25 mouse cellular contexts compared by ENCODE assay signal in the genomic region with DNA sequence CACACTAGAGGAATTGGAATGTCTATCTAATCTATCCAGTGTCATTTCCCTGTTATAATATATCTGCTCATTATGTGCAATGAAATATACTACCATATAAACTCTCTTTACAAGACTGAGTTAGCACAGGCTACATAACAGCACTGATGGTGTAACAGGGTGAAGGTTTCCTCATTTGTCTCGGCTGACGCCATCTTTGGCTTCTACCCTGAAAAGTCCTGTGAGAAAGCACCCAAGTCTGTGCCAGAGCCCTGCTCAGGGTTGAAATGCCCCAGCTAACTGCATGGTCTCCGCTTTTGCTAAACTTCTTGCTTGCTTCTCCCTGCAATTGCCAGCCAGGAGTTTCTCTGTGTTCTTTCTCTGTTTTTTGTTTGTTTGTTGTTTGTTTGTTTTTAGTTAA.
"Had no signal": no experiment of that assay in that cellular context is flagged by ENCODE, and none has a peak within 500 bp of the region (broad histone marks: within the 10 kb centered on the region; RNA-seq: fewer than 3 reads in every experiment).

No protein-coding gene starts in this region.

- H3K36me3 ChIP-seq: heart, embryonic 13.5 days; heart, embryonic 15.5 days; hindbrain, embryonic 13.5 days; hindbrain, embryonic 15.5 days; limb, embryonic 10.5 days; limb, embryonic 12.5 days; liver, embryonic 13.5 days had no signal

- H3K4me2 ChIP-seq: heart, embryonic 11.5 days; heart, embryonic 13.5 days; heart, embryonic 15.5 days; hindbrain, embryonic 13.5 days; hindbrain, embryonic 15.5 days; limb, embryonic 12.5 days; liver, embryonic 11.5 days; liver, embryonic 13.5 days had no signal

- H3K9ac ChIP-seq: heart, embryonic 13.5 days; heart, embryonic 15.5 days; hindbrain, embryonic 13.5 days; hindbrain, embryonic 15.5 days; limb, embryonic 12.5 days; liver, embryonic 13.5 days had no signal

- ATAC-seq: hindbrain, postnatal 0 days; intestine, embryonic 16.5 days had no signal

- DNase-seq: gastrocnemius, postnatal 14 days; gastrocnemius, postnatal 36 days; heart, adult 11 months; heart, adult 2 months; heart, postnatal 14 days; heart, postnatal 36 days; kidney, adult 18-20 months; kidney, adult 8-10 months; kidney, postnatal 10 days; kidney, postnatal 25 days; kidney, postnatal 4 days; liver; liver, embryonic 13.5 days had no signal

- H3K4me3 ChIP-seq: heart, adult 2 months; heart, embryonic 13.5 days; heart, embryonic 15.5 days; hindbrain, embryonic 13.5 days; hindbrain, embryonic 15.5 days; layer of hippocampus, adult 2 months; left cerebral cortex, adult 2 months; limb, embryonic 10.5 days; limb, embryonic 12.5 days; liver, embryonic 13.5 days had no signal

- H3K27ac ChIP-seq: heart, adult 2 months; heart, embryonic 13.5 days; heart, embryonic 15.5 days; hindbrain, embryonic 13.5 days; hindbrain, embryonic 15.5 days; hindbrain, postnatal 0 days; layer of hippocampus, adult 2 months; left cerebral cortex, adult 2 months; limb, embryonic 10.5 days; limb, embryonic 12.5 days; liver, embryonic 13.5 days had no signal

- H3K4me1 ChIP-seq: heart, embryonic 13.5 days; heart, embryonic 15.5 days; hindbrain, embryonic 13.5 days; hindbrain, embryonic 15.5 days; limb, embryonic 10.5 days; limb, embryonic 12.5 days; liver, embryonic 13.5 days had no signal

- H3K9me3 ChIP-seq: heart, embryonic 13.5 days; heart, embryonic 15.5 days; hindbrain, embryonic 13.5 days; hindbrain, embryonic 15.5 days; limb, embryonic 10.5 days; limb, embryonic 12.5 days; liver, embryonic 13.5 days had no signal

- H3K27me3 ChIP-seq: heart, embryonic 13.5 days; heart, embryonic 15.5 days; hindbrain, embryonic 13.5 days; hindbrain, embryonic 15.5 days; limb, embryonic 12.5 days; liver, embryonic 13.5 days had no signal
